In genomic region chr10:44427426-44427825, GRCm38 (mm10) we compare ENCODE assay signal across 13 mouse cellular contexts.
A peak's percentile ranks its signal among the peaks of the same experiment; 100 is the strongest.
DNase-seq lines count a peak whose midpoint lies in the region; ATAC-seq and TF ChIP-seq lines count a peak whose summit lies in the region.
"Had no signal": no experiment of that assay in that cellular context is flagged by ENCODE, and none has a peak within 500 bp of the region (broad histone marks: within the 10 kb centered on the region; RNA-seq: fewer than 3 reads in every experiment).

No protein-coding gene starts in this region.

- no peak overlapping the region for H3K4me2 ChIP-seq in heart, embryonic 12.5 days
- peak overlapping the region; percentile 13; the same call in 1 of the 2 replicates for H3K4me2 ChIP-seq in kidney, embryonic 16.5 days (replicated peaks; ENCODE audit: low read depth, low read length)
- H3K4me2 ChIP-seq: forebrain, embryonic 12.5 days had no signal

- H3K4me3 ChIP-seq in heart, embryonic 12.5 days: no peak overlapping the region
- H3K4me3 ChIP-seq in testis, adult 2 months (ENCODE audit: control insufficient read depth, low read depth, low read length): peak overlapping the region; percentile 34; the same call in 1 of the 2 replicates
- H3K4me3 ChIP-seq in kidney, embryonic 16.5 days (ENCODE audit: low read length): no peak overlapping the region
- H3K4me3 ChIP-seq in forebrain, embryonic 10.5 days: no peak overlapping the region
- H3K4me3 ChIP-seq: forebrain, embryonic 12.5 days had no signal

- no peak overlapping the region for H3K9ac ChIP-seq in heart, embryonic 12.5 days
- H3K9ac ChIP-seq in kidney, embryonic 16.5 days (replicated peaks; ENCODE audit: low read length): no peak overlapping the region
- H3K9ac ChIP-seq: forebrain, embryonic 12.5 days had no signal

- no peak for TF ChIP-seq CTCF in testis, adult 2 months (IDR thresholded peaks at IDR 0.05; ENCODE audit: control insufficient read depth, insufficient read depth, insufficient replicate concordance, low read depth, low read length)

- peaks cover 3% of the 10 kb centered on the region; the same call in 1 of the 2 replicates for H3K4me1 ChIP-seq in heart, embryonic 12.5 days (replicated peaks)
- no peaks in the 10 kb centered on the region; the same call in 1 of the 2 replicates for H3K4me1 ChIP-seq in testis, adult 2 months (ENCODE audit: control insufficient read depth, insufficient read depth, low read length)
- no peaks in the 10 kb centered on the region for H3K4me1 ChIP-seq in kidney, embryonic 16.5 days (ENCODE audit: insufficient read depth, low read length)
- H3K4me1 ChIP-seq in forebrain, embryonic 10.5 days: peaks cover 10% of the 10 kb centered on the region

- peak; percentile 58 for DNase-seq in heart, adult 11 months
- no peak for DNase-seq in testis, postnatal 10 days (ENCODE audit: low spot score)
- no peak for DNase-seq in forebrain, embryonic 10.5 days (ENCODE audit: extremely low spot score, low spot score)
- DNase-seq in urinary bladder, postnatal 10 days (ENCODE audit: low spot score): no peak
- no peak for DNase-seq in right cerebral cortex, postnatal 4 days
- DNase-seq: B cell, adult 2 months; cerebellum, adult 18-20 months; gastrocnemius, postnatal 10 days; liver had no signal

- no peak overlapping the region for H3K27ac ChIP-seq in heart, embryonic 12.5 days (ENCODE audit: poor library complexity, severe bottlenecking)
- H3K27ac ChIP-seq in testis, adult 2 months (ENCODE audit: control insufficient read depth, insufficient read depth, low read depth, low read length): no peak overlapping the region
- peak overlapping the region; percentile 41 for H3K27ac ChIP-seq in kidney, embryonic 16.5 days (ENCODE audit: low read length)
- no peak overlapping the region for H3K27ac ChIP-seq in forebrain, embryonic 10.5 days
- H3K27ac ChIP-seq: forebrain, embryonic 12.5 days had no signal

- no peaks in the 10 kb centered on the region for H3K27me3 ChIP-seq in heart, embryonic 12.5 days (replicated peaks)
- H3K27me3 ChIP-seq in testis, adult 2 months (ENCODE audit: control insufficient read depth, insufficient read depth, low read length): no peaks in the 10 kb centered on the region
- no peaks in the 10 kb centered on the region for H3K27me3 ChIP-seq in kidney, embryonic 16.5 days (ENCODE audit: insufficient read depth, low read length)
- no peaks in the 10 kb centered on the region for H3K27me3 ChIP-seq in forebrain, embryonic 10.5 days (ENCODE audit: poor library complexity, severe bottlenecking)
- H3K27me3 ChIP-seq: forebrain, embryonic 12.5 days had no signal

- no peak for TF ChIP-seq POLR2A in testis, adult 2 months (IDR thresholded peaks at IDR 0.05; ENCODE audit: control insufficient read depth, low read depth, low read length)

- no peak for ATAC-seq in heart, embryonic 12.5 days (ENCODE audit: insufficient number of reproducible peaks, low FRiP score)
- no peak; the same call in 1 of the 2 replicates for ATAC-seq in kidney, embryonic 16.5 days (ENCODE audit: low FRiP score, low TSS enrichment)

- no peaks in the 10 kb centered on the region for H3K9me3 ChIP-seq in heart, embryonic 12.5 days (replicated peaks)
- no peaks in the 10 kb centered on the region for H3K9me3 ChIP-seq in kidney, embryonic 16.5 days (ENCODE audit: low read length)
- H3K9me3 ChIP-seq in forebrain, embryonic 10.5 days: no peaks in the 10 kb centered on the region
- H3K9me3 ChIP-seq: forebrain, embryonic 12.5 days had no signal

- WGBS in heart, embryonic 12.5 days: 82% methylated on average over 11 of the region's 11 CpGs
- 68% methylated on average over 11 of the region's 11 CpGs for WGBS in kidney, embryonic 16.5 days
- WGBS in forebrain, embryonic 10.5 days: 91% methylated on average over 11 of the region's 11 CpGs

- H3K36me3 ChIP-seq in heart, embryonic 12.5 days: no peaks in the 10 kb centered on the region
- H3K36me3 ChIP-seq in testis, adult 2 months (ENCODE audit: control insufficient read depth, insufficient read depth, low read length): no peaks in the 10 kb centered on the region
- no peaks in the 10 kb centered on the region for H3K36me3 ChIP-seq in kidney, embryonic 16.5 days (ENCODE audit: insufficient read depth, low read length)
- H3K36me3 ChIP-seq in forebrain, embryonic 10.5 days (replicated peaks): no peaks in the 10 kb centered on the region
- H3K36me3 ChIP-seq: forebrain, embryonic 12.5 days had no signal
